Mouse (Mus musculus): ENCODE data around the gene Ctbp2. TPM values are rescaled to one million over a fixed set of nuclear protein-coding genes. Genes with fewer than 3 reads are reported as not detected.
"Not testable (repeated sequence)": the region's sequence is repeated elsewhere in the genome, so short reads cannot be mapped to it uniquely, and the experiment has no call there.

The Ctbp2 gene
- total and polyA plus RNA-seq, 3 experiments, result 74.9 to 90.7 TPM; not detected in 1

DNA sequence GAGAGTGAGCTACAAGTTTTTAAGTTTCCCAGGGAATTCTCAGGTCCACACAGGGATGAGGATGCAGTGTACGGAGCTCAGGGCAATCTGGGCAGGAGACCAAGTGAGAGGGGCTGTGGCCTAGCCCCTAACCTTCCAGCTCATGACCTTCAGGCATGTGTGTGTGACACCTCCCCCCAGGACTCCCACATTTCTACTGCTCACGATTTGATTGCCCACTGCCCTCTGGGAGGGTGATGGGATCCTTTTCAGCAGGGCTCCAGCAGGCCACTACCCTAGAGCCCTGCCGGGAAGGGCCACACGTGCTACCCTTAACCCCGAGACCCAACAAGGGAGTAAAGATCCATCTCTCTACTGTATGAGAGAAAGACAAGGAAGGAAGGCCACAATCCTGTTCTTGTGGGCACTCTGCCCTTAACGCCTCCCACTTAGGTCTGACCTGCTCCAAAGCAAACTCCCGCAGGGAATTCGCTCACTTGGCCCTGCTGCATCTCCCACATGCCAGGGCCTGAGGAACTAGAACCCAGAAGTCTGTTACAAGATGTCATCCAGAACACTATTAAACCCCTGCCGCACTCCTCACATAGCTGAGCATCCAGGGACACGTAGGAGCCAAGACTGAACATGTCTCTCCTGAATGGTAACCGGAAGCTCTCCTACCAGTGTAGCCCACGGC is 25.9 kb downstream of the Ctbp2 start:
- Histone ChIP-seq H3K36me3 (ENCODE audit: control insufficient read depth in 1 of 2, insufficient read depth in 2 of 2, low read length in 2 of 2) (peaks cover 0 to 1% of the 10 kb centered on the region in 2 experiments; a peak in 1 of 4 replicates), H3K9me3 (replicated peaks; ENCODE audit: insufficient read depth, low read length) (no peaks in the 10 kb centered on the region)

DNA sequence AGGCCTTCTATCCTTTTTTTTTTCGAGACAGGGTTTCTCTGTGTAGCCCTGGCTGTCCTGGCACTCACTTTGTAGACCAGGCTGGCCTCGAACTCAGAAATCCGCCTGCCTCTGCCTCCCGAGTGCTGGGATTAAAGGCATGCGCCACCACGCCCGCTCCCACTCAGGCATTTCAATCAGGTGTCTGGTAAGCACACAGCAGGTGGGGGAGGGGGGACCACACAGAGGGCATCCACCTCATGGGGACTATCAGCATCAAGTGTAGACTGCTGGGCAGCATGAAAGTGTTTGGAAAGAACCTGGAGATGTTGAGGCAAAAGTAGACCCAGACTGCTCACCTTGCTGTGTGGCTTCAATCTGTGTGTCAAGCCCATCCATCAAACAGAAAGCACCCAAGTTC is 28.5 kb downstream of the Ctbp2 start:
- H3K27me3 ChIP-seq (ENCODE audit: control insufficient read depth in 1 of 2, insufficient read depth in 2 of 2, low read length in 2 of 2); H3K9ac ChIP-seq (ENCODE audit: control insufficient read depth, low read depth, low read length, poor library complexity, severe bottlenecking); H3K4me1 ChIP-seq (ENCODE audit: control insufficient read depth in 1 of 2, insufficient read depth in 2 of 2, low read length in 2 of 2); H3K9me3 ChIP-seq (replicated peaks; ENCODE audit: insufficient read depth, low read length); H3K4me3 ChIP-seq (ENCODE audit: control insufficient read depth in 1 of 2, insufficient read depth in 1 of 2, low read depth in 2 of 2, low read length in 2 of 2); H3K36me3 ChIP-seq (ENCODE audit: control insufficient read depth in 1 of 2, insufficient read depth in 2 of 2, low read length in 2 of 2); DNase-seq (ENCODE audit: low read depth, low spot score); H3K27ac ChIP-seq (ENCODE audit: control insufficient read depth, low read depth, low read length): not testable (repeated sequence)
- peaks cover 16% of the 10 kb centered on the region; the same call in 1 of the 2 replicates for H3K79me2 ChIP-seq (ENCODE audit: control insufficient read depth, insufficient read depth, low read length, poor library complexity)

More for the DNA sequence above, 25.9 kb downstream of the Ctbp2 start:
- H3K79me2 ChIP-seq (ENCODE audit: control insufficient read depth, insufficient read depth, low read length, poor library complexity), result peaks cover 19% of the 10 kb centered on the region; the same call in 1 of the 2 replicates
- no peak overlapping the region for H3K9ac ChIP-seq (ENCODE audit: control insufficient read depth, low read depth, low read length, poor library complexity, severe bottlenecking)
- H3K27ac ChIP-seq (ENCODE audit: control insufficient read depth, low read depth, low read length), result no peak overlapping the region
- DNase-seq (ENCODE audit: low read depth, low spot score), result no peak
- H3K27me3 ChIP-seq (ENCODE audit: control insufficient read depth in 1 of 2, insufficient read depth in 2 of 2, low read length in 2 of 2), result no peaks in the 10 kb centered on the region
- TF ChIP-seq GATA1 (IDR thresholded peaks at IDR 0.05; ENCODE audit: low read depth, low read length) (no peak), USF1 (IDR thresholded peaks at IDR 0.05; ENCODE audit: low read depth, low read length) (no peak), RAD21 (IDR thresholded peaks at IDR 0.05; ENCODE audit: low read depth, low read length) (no peak), MXI1 (IDR thresholded peaks at IDR 0.05; ENCODE audit: low read depth, low read length) (no peak), MAZ (IDR thresholded peaks at IDR 0.05; ENCODE audit: low read depth, low read length) (no peak), TAL1 (IDR thresholded peaks at IDR 0.05; ENCODE audit: low read length) (no peak), MAX (IDR thresholded peaks at IDR 0.05; ENCODE audit: low read length) (no peak), KAT2A (conservative IDR thresholded peaks at IDR 0.05; ENCODE audit: low read depth, low read length) (no peak), MYC (IDR thresholded peaks at IDR 0.05; ENCODE audit: low read depth, low read length) (no peak), SIN3A (IDR thresholded peaks at IDR 0.05; ENCODE audit: low read length) (no peak)
- H3K4me3 ChIP-seq (ENCODE audit: control insufficient read depth in 1 of 2, insufficient read depth in 1 of 2, low read depth in 2 of 2, low read length in 2 of 2), result no peak overlapping the region
- H3K4me1 ChIP-seq (ENCODE audit: control insufficient read depth in 1 of 2, insufficient read depth in 2 of 2, low read length in 2 of 2), result no peaks in the 10 kb centered on the region

DNA sequence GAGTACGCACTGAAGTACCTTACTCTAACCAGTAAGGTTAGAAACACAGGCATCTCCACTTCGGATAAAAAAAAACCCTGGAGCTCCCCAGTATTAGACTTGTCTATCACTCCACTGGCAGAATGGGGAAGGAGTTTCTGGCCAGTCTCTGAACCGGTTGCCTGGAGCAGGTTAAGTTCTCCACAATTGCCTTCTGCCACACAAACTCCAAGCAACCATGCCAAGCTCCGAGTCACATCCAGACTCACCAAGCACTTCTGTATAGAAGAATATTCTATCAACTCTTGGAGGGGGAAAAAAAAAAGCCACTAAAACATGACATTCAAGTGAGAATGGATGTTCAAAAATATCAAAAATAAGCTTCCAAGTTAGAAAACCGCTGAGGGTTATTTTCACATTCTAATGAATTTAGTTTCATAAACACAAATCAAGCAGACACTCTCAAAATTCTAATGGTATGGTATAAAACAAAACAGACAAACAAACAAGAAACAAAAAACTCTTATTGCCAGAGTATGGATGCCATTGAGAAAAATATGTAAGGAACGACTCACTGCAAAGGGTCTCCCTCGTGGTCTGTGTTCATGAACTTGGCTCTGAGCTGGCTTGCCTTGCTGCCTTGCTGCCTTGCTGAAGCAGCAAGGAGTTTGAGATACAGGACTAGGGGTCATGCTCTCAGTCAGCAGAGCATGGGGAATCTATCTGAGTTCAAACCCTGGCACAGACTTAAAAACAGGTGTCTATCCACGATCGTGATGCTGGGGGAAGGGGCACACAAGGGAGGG is 29.3 kb downstream of the Ctbp2 start:
- Histone ChIP-seq H3K4me1 (ENCODE audit: control insufficient read depth in 1 of 2, insufficient read depth in 2 of 2, low read length in 2 of 2) (peaks cover 2 to 7% of the 10 kb centered on the region in 2 experiments; a peak in 3 of 4 replicates), H3K27me3 (ENCODE audit: control insufficient read depth in 1 of 2, insufficient read depth in 2 of 2, low read length in 2 of 2) (no peaks in the 10 kb centered on the region), H3K9me3 (replicated peaks; ENCODE audit: insufficient read depth, low read length) (no peaks in the 10 kb centered on the region), H3K27ac (ENCODE audit: control insufficient read depth, low read depth, low read length) (no peak overlapping the region), H3K79me2 (ENCODE audit: control insufficient read depth, insufficient read depth, low read length, poor library complexity) (peaks cover 16% of the 10 kb centered on the region; the same call in 1 of the 2 replicates), H3K4me3 (ENCODE audit: control insufficient read depth in 1 of 2, insufficient read depth in 1 of 2, low read depth in 2 of 2, low read length in 2 of 2) (no peak overlapping the region), H3K9ac (ENCODE audit: control insufficient read depth, low read depth, low read length, poor library complexity, severe bottlenecking) (no peak overlapping the region), H3K36me3 (ENCODE audit: control insufficient read depth in 1 of 2, insufficient read depth in 2 of 2, low read length in 2 of 2) (peaks cover 6 to 7% of the 10 kb centered on the region in 2 experiments)
- no peak for DNase-seq (ENCODE audit: low read depth, low spot score)
- TF ChIP-seq MAZ (IDR thresholded peaks at IDR 0.05; ENCODE audit: low read depth, low read length) (no peak), CHD1 (IDR thresholded peaks at IDR 0.05; ENCODE audit: low read depth, low read length) (no peak), BHLHE40 (IDR thresholded peaks at IDR 0.05; ENCODE audit: borderline replicate concordance, low read depth, low read length) (no peak), MEF2A (IDR thresholded peaks at IDR 0.05; ENCODE audit: extremely low read depth, insufficient replicate concordance, low read depth, low read length, poor library complexity, severe bottlenecking) (no peak), CHD2 (IDR thresholded peaks at IDR 0.05; ENCODE audit: low read length) (no peak), MXI1 (IDR thresholded peaks at IDR 0.05; ENCODE audit: low read depth, low read length) (no peak), ZKSCAN1 (IDR thresholded peaks at IDR 0.05; ENCODE audit: low read depth, low read length) (no peak)
